Mouse (Mus musculus) sigmoid colon, adult 10 weeks (tissue): Measurements from ENCODE around the gene Hao1. TPM values are rescaled to one million over a fixed set of nuclear protein-coding genes. Genes with fewer than 3 reads are reported as not detected.

Experiments
- polyA plus RNA-seq: library from polyadenylated mRNA; stranded (reverse); fragments of 350-450 nt; fragmentation: Illumina TruSeq; extraction: RNeasy Lipid Tissue Mini Kit (QIAGEN cat#74804); gene quantifications from one replicate; pipeline ENCODE4 v1.2.3, GENCODE M21; 2014; ENCODE audit warnings: low read depth, low replicate concordance

Hao1 gene
- 0.28 TPM for polyA plus RNA-seq

DNA sequence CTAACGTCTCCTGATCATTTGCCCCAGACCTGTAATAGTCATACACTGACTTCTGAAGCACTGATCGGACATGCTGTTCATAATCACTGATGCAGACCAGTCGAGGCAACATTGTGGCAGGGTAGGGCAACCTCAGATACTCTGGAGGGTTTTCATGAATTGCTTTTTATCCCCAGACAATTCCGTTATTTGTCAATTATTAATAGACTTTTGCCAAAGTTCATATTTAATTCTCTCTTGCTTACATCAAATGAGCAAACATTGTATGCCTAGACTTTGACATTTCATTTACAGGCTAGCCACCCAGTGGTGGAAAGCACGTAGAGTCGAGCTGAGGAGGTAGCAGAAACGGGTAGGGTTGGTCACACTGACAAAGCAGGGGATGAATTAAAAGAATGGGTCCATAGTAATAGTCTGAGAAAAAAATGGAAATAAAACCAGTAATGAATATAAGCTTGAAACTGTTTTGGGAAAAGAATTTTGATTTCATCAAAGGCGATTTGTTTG is at the start of gene Hao1:
Gene Hao1 (minus strand): TSS at position 148 of the 507 bp plus-strand sequence.

Other genes starting within 250 kb of the Hao1 start
- 39.9 TPM for gene Tmx4, start 89.8 kb upstream of the Hao1 start, polyA plus RNA-seq
- gene Plcb1, start 231.7 kb upstream of the Hao1 start, polyA plus RNA-seq = 9.3 TPM